Mouse (Mus musculus): ENCODE measurements around the gene Plek2. TPM values are rescaled to one million over a fixed set of nuclear protein-coding genes. Genes with fewer than 3 reads are reported as not detected.
A peak's percentile ranks its signal among the peaks of the same experiment; 100 is the strongest.
"Not testable (repeated sequence)": the region's sequence is repeated elsewhere in the genome, so short reads cannot be mapped to it uniquely, and the experiment has no call there.

Plek2 gene
- total and polyA plus RNA-seq, 3 experiments = 11.2 to 17.7 TPM; not detected in 1

DNA sequence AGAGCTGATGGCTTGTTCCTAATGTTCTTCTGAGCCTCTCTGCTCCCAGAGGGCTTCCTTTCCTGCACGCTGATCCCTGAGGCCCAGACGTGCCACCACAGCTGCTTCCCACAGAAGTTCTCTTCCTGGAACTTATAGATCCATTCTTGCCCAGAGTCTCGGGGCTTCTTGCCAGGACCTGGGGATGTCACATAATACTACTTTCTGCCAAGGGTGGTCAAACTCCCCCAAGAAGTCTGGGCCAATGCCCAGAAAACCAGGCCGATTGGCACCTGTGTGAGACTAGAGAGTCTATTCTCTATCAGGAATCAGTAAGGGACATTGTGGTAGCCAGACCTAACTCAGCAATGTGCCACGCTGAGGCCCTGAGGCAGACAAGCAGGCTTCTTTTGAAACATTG lies 20.5 kb upstream of the Plek2 start:
- peaks cover 3% of the 10 kb centered on the region in 2 experiments for H3K27me3 ChIP-seq (ENCODE audit: control insufficient read depth in 1 of 2, insufficient read depth in 2 of 2, low read length in 2 of 2)
- no peak overlapping the region for H3K9ac ChIP-seq (ENCODE audit: control insufficient read depth, low read depth, low read length, poor library complexity, severe bottlenecking)
- H3K4me1 ChIP-seq (ENCODE audit: control insufficient read depth in 1 of 2, insufficient read depth in 2 of 2, low read length in 2 of 2) = no peaks in the 10 kb centered on the region
- H3K4me3 ChIP-seq (ENCODE audit: control insufficient read depth in 1 of 2, insufficient read depth in 1 of 2, low read depth in 2 of 2, low read length in 2 of 2) = no peak overlapping the region
- no peaks in the 10 kb centered on the region for H3K9me3 ChIP-seq (replicated peaks; ENCODE audit: insufficient read depth, low read length)
- no peaks in the 10 kb centered on the region for H3K36me3 ChIP-seq (ENCODE audit: control insufficient read depth in 1 of 2, insufficient read depth in 2 of 2, low read length in 2 of 2)
- TF ChIP-seq MYC (IDR thresholded peaks at IDR 0.05; ENCODE audit: low read depth, low read length) (no peak), POLR2A (IDR thresholded peaks at IDR 0.05; ENCODE audit: control insufficient read depth in 1 of 2, insufficient read depth in 1 of 2, low read depth in 1 of 2, low read length in 2 of 2, poor library complexity in 1 of 2) (no peak), NELFE (IDR thresholded peaks at IDR 0.05; ENCODE audit: low read depth, low read length) (no peak), TAL1 (IDR thresholded peaks at IDR 0.05; ENCODE audit: low read length) (no peak)
- no peak overlapping the region for H3K27ac ChIP-seq (ENCODE audit: control insufficient read depth, low read depth, low read length)
- H3K79me2 ChIP-seq (ENCODE audit: control insufficient read depth, insufficient read depth, low read length, poor library complexity) = no peaks in the 10 kb centered on the region
- no peak for DNase-seq (ENCODE audit: low read depth, low spot score)

DNA sequence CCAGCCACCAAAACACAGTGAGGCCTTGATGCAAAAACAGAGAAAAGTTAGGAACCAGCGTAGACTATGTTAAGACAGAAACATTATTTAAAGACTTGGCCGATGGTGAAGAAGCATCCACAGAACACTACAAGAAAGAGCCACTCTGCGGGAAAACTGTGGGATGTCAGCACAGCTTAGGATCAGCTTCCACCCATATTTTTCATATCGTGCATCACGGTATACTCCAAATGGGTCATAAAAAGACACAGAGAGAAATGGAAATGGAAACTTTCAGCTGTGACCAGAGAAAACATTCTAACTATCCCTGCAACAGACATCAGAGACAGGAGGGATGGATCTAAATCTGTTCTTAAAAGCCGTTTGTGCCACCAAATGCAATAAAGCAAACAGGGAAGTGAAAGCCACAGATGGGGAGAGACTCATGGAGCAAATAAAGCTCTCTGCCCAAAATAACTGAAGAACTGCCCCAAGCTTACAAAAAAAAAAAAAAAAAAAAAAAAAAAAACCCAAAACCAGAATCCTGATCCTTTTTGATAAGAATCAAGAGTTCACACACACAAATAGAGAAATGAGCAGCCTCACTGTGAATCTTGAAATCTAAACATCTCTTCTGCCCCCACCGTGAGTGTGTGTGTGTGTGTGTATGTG lies 16.9 kb upstream of the Plek2 start:
- Histone ChIP-seq H3K4me3 (ENCODE audit: control insufficient read depth in 1 of 2, insufficient read depth in 1 of 2, low read depth in 2 of 2, low read length in 2 of 2) (no peak overlapping the region), H3K27ac (ENCODE audit: control insufficient read depth, low read depth, low read length) (no peak overlapping the region), H3K4me1 (ENCODE audit: control insufficient read depth in 1 of 2, insufficient read depth in 2 of 2, low read length in 2 of 2) (no peaks in the 10 kb centered on the region)

DNA sequence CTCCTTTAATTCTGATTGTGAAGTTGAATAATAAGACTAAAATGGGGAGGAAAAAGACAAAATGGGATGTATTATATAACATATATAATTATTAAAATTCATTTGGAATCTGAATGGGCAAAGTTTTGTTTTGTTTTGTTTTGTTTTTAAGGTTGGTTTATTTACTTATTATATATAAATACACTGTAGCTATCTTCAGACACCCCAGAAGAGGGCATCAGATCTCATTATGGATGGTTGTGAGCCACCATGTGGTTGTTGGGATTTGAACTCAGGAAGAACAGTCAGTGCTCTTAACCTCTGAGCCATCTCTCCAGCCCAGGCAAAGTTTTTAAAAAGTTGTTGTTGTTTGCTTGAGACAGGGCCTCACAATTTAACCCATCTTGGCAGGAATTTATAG lies 16.2 kb upstream of the Plek2 start:
- H3K27me3 ChIP-seq (ENCODE audit: control insufficient read depth in 1 of 2, insufficient read depth in 2 of 2, low read length in 2 of 2); H3K9me3 ChIP-seq (replicated peaks; ENCODE audit: insufficient read depth, low read length); H3K36me3 ChIP-seq (ENCODE audit: control insufficient read depth in 1 of 2, insufficient read depth in 2 of 2, low read length in 2 of 2); H3K79me2 ChIP-seq (ENCODE audit: control insufficient read depth, insufficient read depth, low read length, poor library complexity); H3K9ac ChIP-seq (ENCODE audit: control insufficient read depth, low read depth, low read length, poor library complexity, severe bottlenecking); DNase-seq (ENCODE audit: low read depth, low spot score); H3K4me3 ChIP-seq (ENCODE audit: control insufficient read depth in 1 of 2, insufficient read depth in 1 of 2, low read depth in 2 of 2, low read length in 2 of 2); H3K4me1 ChIP-seq (ENCODE audit: control insufficient read depth in 1 of 2, insufficient read depth in 2 of 2, low read length in 2 of 2); H3K27ac ChIP-seq (ENCODE audit: control insufficient read depth, low read depth, low read length): not testable (repeated sequence)
- TF ChIP-seq CTCF (IDR thresholded peaks at IDR 0.05 in 2 of 3, conservative IDR thresholded peaks at IDR 0.05 in 1 of 3; ENCODE audit: control insufficient read depth in 1 of 3, insufficient read depth in 1 of 3, low read depth in 2 of 3, low read length in 3 of 3, poor library complexity in 1 of 3, severe bottlenecking in 1 of 3) = peak in 1 of 3 experiments; percentile 15; a peak in 1 of 6 replicates
- TF ChIP-seq SMC3 (IDR thresholded peaks at IDR 0.05; ENCODE audit: low read depth, low read length) = peak; percentile 32

More for the DNA sequence above, 16.9 kb upstream of the Plek2 start:
- Histone ChIP-seq H3K27me3 (ENCODE audit: control insufficient read depth in 1 of 2, insufficient read depth in 2 of 2, low read length in 2 of 2) (peaks cover 0 to 1% of the 10 kb centered on the region in 2 experiments; a peak in 3 of 4 replicates), H3K36me3 (ENCODE audit: control insufficient read depth in 1 of 2, insufficient read depth in 2 of 2, low read length in 2 of 2) (no peaks in the 10 kb centered on the region), H3K79me2 (ENCODE audit: control insufficient read depth, insufficient read depth, low read length, poor library complexity) (no peaks in the 10 kb centered on the region), H3K9me3 (replicated peaks; ENCODE audit: insufficient read depth, low read length) (no peaks in the 10 kb centered on the region), H3K9ac (ENCODE audit: control insufficient read depth, low read depth, low read length, poor library complexity, severe bottlenecking) (no peak overlapping the region)
- no peak for DNase-seq (ENCODE audit: low read depth, low spot score)
- TF ChIP-seq MEF2A (IDR thresholded peaks at IDR 0.05; ENCODE audit: extremely low read depth, insufficient replicate concordance, low read depth, low read length, poor library complexity, severe bottlenecking) (no peak), ZNF384 (IDR thresholded peaks at IDR 0.05; ENCODE audit: low read depth, low read length) (peak; percentile 62), SMC3 (IDR thresholded peaks at IDR 0.05; ENCODE audit: low read depth, low read length) (no peak)

DNA sequence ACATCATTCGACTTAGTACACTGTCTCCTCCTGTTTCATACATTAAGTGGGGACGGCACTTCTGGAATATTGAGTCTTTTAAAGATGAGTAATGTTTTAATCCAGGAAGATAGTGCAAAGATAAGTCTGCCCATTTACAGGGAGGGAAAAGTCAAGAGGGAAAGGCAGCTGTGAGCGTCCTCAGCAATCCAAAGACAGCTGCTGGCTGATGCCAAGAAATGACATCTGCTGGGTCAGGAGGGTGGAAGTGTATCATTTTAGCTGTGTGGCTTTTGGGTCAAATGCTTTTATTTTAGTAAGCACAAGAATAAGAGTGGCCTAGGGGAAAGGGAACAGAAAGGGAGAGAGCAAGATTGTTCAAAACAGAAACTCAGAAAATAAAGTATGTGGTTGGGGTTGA lies 15.3 kb upstream of the Plek2 start:
- Histone ChIP-seq H3K27ac (ENCODE audit: control insufficient read depth, low read depth, low read length) (no peak overlapping the region), H3K9me3 (replicated peaks; ENCODE audit: insufficient read depth, low read length) (no peaks in the 10 kb centered on the region), H3K79me2 (ENCODE audit: control insufficient read depth, insufficient read depth, low read length, poor library complexity) (no peaks in the 10 kb centered on the region), H3K27me3 (ENCODE audit: control insufficient read depth in 1 of 2, insufficient read depth in 2 of 2, low read length in 2 of 2) (peaks cover 0 to 1% of the 10 kb centered on the region in 2 experiments; a peak in 1 of 4 replicates), H3K36me3 (ENCODE audit: control insufficient read depth in 1 of 2, insufficient read depth in 2 of 2, low read length in 2 of 2) (no peaks in the 10 kb centered on the region), H3K4me3 (ENCODE audit: control insufficient read depth in 1 of 2, insufficient read depth in 1 of 2, low read depth in 2 of 2, low read length in 2 of 2) (no peak overlapping the region), H3K4me1 (ENCODE audit: control insufficient read depth in 1 of 2, insufficient read depth in 2 of 2, low read length in 2 of 2) (no peaks in the 10 kb centered on the region), H3K9ac (ENCODE audit: control insufficient read depth, low read depth, low read length, poor library complexity, severe bottlenecking) (no peak overlapping the region)
- no peak for DNase-seq (ENCODE audit: low read depth, low spot score)
- TF ChIP-seq TAL1 (IDR thresholded peaks at IDR 0.05; ENCODE audit: low read length) = no peak
- no peak for TF ChIP-seq TBP (IDR thresholded peaks at IDR 0.05; ENCODE audit: low read depth, low read length)
- no peak for TF ChIP-seq EP300 (IDR thresholded peaks at IDR 0.05; ENCODE audit: low read depth in 1 of 2, low read length in 2 of 2)
- TF ChIP-seq E2F4 (IDR thresholded peaks at IDR 0.05; ENCODE audit: borderline replicate concordance, low read depth, low read length) = no peak
- TF ChIP-seq GABPA (IDR thresholded peaks at IDR 0.05; ENCODE audit: low read depth, low read length) = no peak
- TF ChIP-seq HCFC1 (IDR thresholded peaks at IDR 0.05; ENCODE audit: low read depth, low read length) = no peak
- TF ChIP-seq CTCF (IDR thresholded peaks at IDR 0.05 in 2 of 3, conservative IDR thresholded peaks at IDR 0.05 in 1 of 3; ENCODE audit: control insufficient read depth in 1 of 3, insufficient read depth in 1 of 3, low read depth in 2 of 3, low read length in 3 of 3, poor library complexity in 1 of 3, severe bottlenecking in 1 of 3) = no peak
- TF ChIP-seq ZMIZ1 (IDR thresholded peaks at IDR 0.05; ENCODE audit: low read depth, low read length) = no peak
- no peak for TF ChIP-seq JUND (IDR thresholded peaks at IDR 0.05; ENCODE audit: low read depth, low read length)
- no peak for TF ChIP-seq MYC (IDR thresholded peaks at IDR 0.05; ENCODE audit: low read depth, low read length)
- TF ChIP-seq ZNF384 (IDR thresholded peaks at IDR 0.05; ENCODE audit: low read depth, low read length) = no peak
- TF ChIP-seq MEF2A (IDR thresholded peaks at IDR 0.05; ENCODE audit: extremely low read depth, insufficient replicate concordance, low read depth, low read length, poor library complexity, severe bottlenecking) = no peak

Data from MEL (cell line).